Mouse (Mus musculus) C2C12 (cell line): ENCODE data around the gene Gm5678.

ENCODE experiments used
- CEBPB ChIP-seq: IDR thresholded peaks from one replicate; pipeline ENCODE4 v1.6.1; 2011; ENCODE audit warnings: low read depth, mild to moderate bottlenecking, control low read depth, moderate library complexity
- CTCF ChIP-seq: IDR thresholded peaks from one replicate; pipeline ENCODE4 v1.5.1; 2011; ENCODE audit not compliant: control insufficient read depth, insufficient read depth, insufficient read length
- FOSL1 ChIP-seq: IDR thresholded peaks from one replicate; pipeline ENCODE4 v1.8.0; 2011; ENCODE audit warnings: mild to moderate bottlenecking, low read length; ENCODE audit not compliant: poor library complexity, insufficient read depth, severe bottlenecking
- MAX ChIP-seq: IDR thresholded peaks from one replicate; pipeline ENCODE4 v1.6.1; 2011; ENCODE audit warnings: mild to moderate bottlenecking, control low read depth
- MYOG ChIP-seq: IDR thresholded peaks from one replicate; pipeline ENCODE4 v1.6.1; 2011; ENCODE audit not compliant: control insufficient read depth, insufficient read length; ENCODE audit errors: extremely low read depth
- USF1 ChIP-seq: IDR thresholded peaks from one replicate; pipeline ENCODE4 v1.6.1; 2011; ENCODE audit warnings: low read depth, mild to moderate bottlenecking, control low read depth, moderate library complexity

GRCm38 (mm10) chr16:93676376-93676775, 48.5 kb downstream of the Gm5678 start:
- TF ChIP-seq CTCF (no peak), USF1 (no peak), MAX (no peak), MYOG (no peak), CEBPB (no peak), FOSL1 (no peak)
